Mouse (Mus musculus) small intestine, adult 2 months (tissue): ENCODE results near the gene Mpzl1.

Source experiments
- CTCF ChIP-seq: fragments of 200-500 bp; IDR thresholded peaks from 2 replicates; pipeline ENCODE4 v1.5.1; 2012; ENCODE audit warnings: low read depth, mild to moderate bottlenecking, control low read depth, inconsistent platforms, low read length, moderate library complexity, mixed read lengths; ENCODE audit not compliant: insufficient replicate concordance, insufficient read length; ENCODE audit errors: extremely low read depth
- POLR2A ChIP-seq: fragments of 200-500 bp; IDR thresholded peaks from 2 replicates; pipeline ENCODE4 v1.6.1; 2012; ENCODE audit warnings: low read depth, mild to moderate bottlenecking, control low read depth, inconsistent platforms, low read length, moderate library complexity

- TF ChIP-seq CTCF, result no peak
- TF ChIP-seq POLR2A, result no peak
Observed at GRCm38 (mm10) chr1:165672355-165672754, 38.0 kb upstream of the Mpzl1 start.
